Mouse (Mus musculus) left cerebral cortex, postnatal 10 days (tissue): ENCODE measurements around the gene Zgrf1. TPM values are rescaled to one million over a fixed set of nuclear protein-coding genes. Genes with fewer than 3 reads are reported as not detected.
A peak's percentile ranks its signal among the peaks of the same experiment; 100 is the strongest.

Source experiments
- microRNA-seq: library from miRNA; unstranded; fragments of <30 nt; microRNA quantifications from one replicate; pipeline ENCODE4 v1.2.0, GENCODE M21; 2022
- total RNA-seq, 2 experiments: library from RNA; stranded (reverse); gene quantifications; 2 replicates each; pipeline ENCODE4 v1.2.3; 2021

Zgrf1 gene
- total RNA-seq, 2 experiments from 2014 or later, result 2.5 to 3.0 TPM

Small RNAs within 50 kb of the gene (microRNA-seq; reads per million reads assigned to microRNA genes)
- gene Mir302a (3.7 reads per million, percentile 9 among the genes with 10 or more reads in this experiment), gene Mir302b (not detected), gene Mir302c (not detected), gene Mir302d (3.2 reads per million, percentile 4 among the genes with 10 or more reads in this experiment), gene Mir367 (not detected)

Other genes with a start within 250 kb of the Zgrf1 start
- gene Ank2, start 54.1 kb upstream of the Zgrf1 start, total RNA-seq, result 1,000 to 10,000 TPM; 1,080 to 1,091 TPM
- 10 to 100 TPM; 17.8 to 18.0 TPM for gene Larp7, start 140 bp upstream of the Zgrf1 start, total RNA-seq
- under 1 TPM in 1 of 2 experiments, not detected in 1; 0.16 TPM for gene Neurog2, start 79.6 kb downstream of the Zgrf1 start, total RNA-seq
- gene Alpk1, start 227.0 kb downstream of the Zgrf1 start, total RNA-seq, result 1 to 10 TPM; 3.9 to 5.9 TPM
- gene Tifa, start 236.3 kb downstream of the Zgrf1 start, total RNA-seq, result 1 to 10 TPM; 2.8 to 3.0 TPM